Mouse (Mus musculus) lung, adult 2 months (tissue): ENCODE measurements around the gene Hist1h2bh.

Source experiments
- CTCF ChIP-seq: fragments of 200-500 bp; IDR thresholded peaks from 2 replicates; pipeline ENCODE4 v1.5.1; 2011; ENCODE audit warnings: mild to moderate bottlenecking, low read length, control low read depth; ENCODE audit not compliant: insufficient read depth
- POLR2A ChIP-seq: fragments of 200-500 bp; IDR thresholded peaks from 2 replicates; pipeline ENCODE4 v1.6.1; 2011; ENCODE audit warnings: low read depth, mild to moderate bottlenecking, control low read depth, low read length, borderline replicate concordance; ENCODE audit errors: extremely low read depth

GRCm38 (mm10) chr13:23516822-23517602 lies 26.2 kb downstream of the Hist1h2bh start:
- no peak for TF ChIP-seq CTCF
- no peak for TF ChIP-seq POLR2A
